Mouse (Mus musculus) forebrain, embryonic 11.5 days (tissue): ENCODE data around the gene Prkce. TPM values are rescaled to one million over a fixed set of nuclear protein-coding genes. Genes with fewer than 3 reads are reported as not detected.
A peak's percentile ranks its signal among the peaks of the same experiment; 100 is the strongest.

Experiments
- ATAC-seq: fragments of 200-750 bp; cut with Nextera tagmentation; replicated peaks from 2 replicates; pipeline ENCODE4 v1.8.0; 2017; ENCODE audit warnings: moderate TSS enrichment; ENCODE audit not compliant: low FRiP score
- DNase-seq: peaks from one replicate; pipeline ENCODE4 v3.0.0-alpha.2; 2017; ENCODE audit warnings: low spot score
- H3K27ac ChIP-seq: fragments of 300-500 bp; sonication (generic); 2 replicates; pipeline ENCODE4 v1.5.1; 2014; ENCODE audit warnings: low read depth, low read length
- H3K27me3 ChIP-seq: fragments of 300-500 bp; sonication (generic); 2 replicates; pipeline ENCODE4 v1.6.1; 2014; ENCODE audit warnings: mild to moderate bottlenecking, low read length, mixed read lengths; ENCODE audit not compliant: control insufficient read depth, insufficient read depth
- H3K36me3 ChIP-seq: fragments of 300-500 bp; sonication (generic); 2 replicates; pipeline ENCODE4 v1.6.1; 2014; ENCODE audit warnings: mild to moderate bottlenecking, low read length, moderate library complexity, mixed read lengths; ENCODE audit not compliant: control insufficient read depth, insufficient read depth
- H3K4me1 ChIP-seq: fragments of 300-500 bp; sonication (generic); replicated peaks from 2 replicates; pipeline ENCODE4 v1.6.1; 2014; ENCODE audit warnings: low read length, mixed read lengths; ENCODE audit not compliant: control insufficient read depth, insufficient read depth
- H3K4me2 ChIP-seq: fragments of 300-500 bp; sonication (generic); 2 replicates; pipeline ENCODE4 v1.6.1; 2014; ENCODE audit warnings: low read depth, mild to moderate bottlenecking, low read length, moderate library complexity, mixed read lengths; ENCODE audit not compliant: severe bottlenecking
- H3K4me3 ChIP-seq: fragments of 300-500 bp; sonication (generic); 2 replicates; pipeline ENCODE4 v1.5.1; 2014; ENCODE audit warnings: low read depth, low read length
- H3K9ac ChIP-seq: fragments of 300-500 bp; sonication (generic); 2 replicates; pipeline ENCODE4 v1.6.1; 2014; ENCODE audit warnings: low read length
- H3K9me3 ChIP-seq: fragments of 300-500 bp; sonication (generic); 2 replicates; pipeline ENCODE4 v1.6.1; 2016; ENCODE audit warnings: low read length, mixed read lengths; ENCODE audit not compliant: control insufficient read depth
- WGBS: fragments of 180-500 bp; shearing (Covaris S2); extraction: QIAGEN DNeasy Blood & Tissue Kit; methylation state at CpG from one replicate; pipeline ENCODE4 v1.1.7; 2014; 5-methylcytosine and 5-hydroxymethylcytosine counted together
- polyA plus RNA-seq: library from polyadenylated mRNA; unstranded; fragments of >200 nt; fragmentation: Nextera tagmentation; extraction: Ambion mirVana; gene quantifications from 2 replicates; pipeline ENCODE4 v1.2.1, GENCODE M21; 2014

Prkce gene
- polyA plus RNA-seq, 1 experiment from 2014 or later, result 6.0 TPM

DNA sequence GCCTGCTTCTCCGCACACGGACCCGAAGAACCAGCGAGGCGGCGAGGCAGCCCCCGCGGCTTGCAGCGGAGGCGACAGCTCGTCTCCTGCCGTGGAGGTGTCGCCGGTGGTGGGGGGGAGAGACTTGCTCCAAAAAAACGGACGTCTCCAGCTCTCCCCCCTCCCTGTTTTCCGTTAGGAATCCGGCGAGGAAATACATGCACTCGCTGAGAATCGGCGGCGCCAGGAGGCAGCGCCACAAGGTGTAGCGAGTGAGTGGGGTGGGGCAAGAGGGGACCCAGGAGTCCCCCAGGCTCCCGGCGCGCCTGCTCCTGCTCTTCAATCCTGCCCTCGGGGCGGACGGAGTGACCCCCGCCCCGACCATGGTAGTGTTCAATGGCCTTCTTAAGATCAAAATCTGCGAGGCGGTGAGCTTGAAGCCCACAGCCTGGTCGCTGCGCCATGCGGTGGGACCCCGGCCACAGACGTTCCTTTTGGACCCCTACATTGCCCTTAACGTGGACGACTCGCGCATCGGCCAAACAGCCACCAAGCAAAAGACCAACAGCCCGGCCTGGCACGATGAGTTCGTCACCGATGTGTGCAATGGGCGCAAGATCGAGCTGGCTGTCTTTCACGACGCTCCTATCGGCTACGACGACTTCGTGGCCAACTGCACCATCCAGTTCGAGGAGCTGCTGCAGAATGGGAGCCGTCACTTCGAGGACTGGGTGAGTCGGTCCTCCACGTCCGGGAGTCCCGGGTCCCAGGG lies 821 bp downstream of the Prkce start:
- H3K4me2 ChIP-seq, result peak overlapping the region; percentile 95
- peak overlapping the region; percentile 83 for H3K9ac ChIP-seq
- H3K9me3 ChIP-seq, result no peaks in the 10 kb centered on the region
- peak overlapping the region; percentile 71 for H3K4me3 ChIP-seq
- no peaks in the 10 kb centered on the region; the same call in 1 of the 2 replicates for H3K36me3 ChIP-seq
- H3K27ac ChIP-seq, result no peak overlapping the region
- ATAC-seq, result 0 out of 2 replicates have a peak, but pooled peaks have one; percentile 9
- under 1% methylated on average over 57 of the region's 64 CpGs for WGBS
- H3K27me3 ChIP-seq, result peaks cover 4% of the 10 kb centered on the region; the same call in 1 of the 2 replicates
- DNase-seq, result peak; percentile 76
- H3K4me1 ChIP-seq, result peaks cover 8% of the 10 kb centered on the region; the same call in 1 of the 2 replicates

GRCm38 (mm10) chr17:86169092-86169491 lies 1.5 kb downstream of the Prkce start:
- WGBS, result 27% methylated on average over 6 of the region's 6 CpGs
- H3K27me3 ChIP-seq, result peaks cover 4% of the 10 kb centered on the region; the same call in 1 of the 2 replicates
- H3K4me3 ChIP-seq, result peak overlapping the region; percentile 71
- no peaks in the 10 kb centered on the region for H3K9me3 ChIP-seq
- H3K27ac ChIP-seq, result no peak overlapping the region
- peaks cover 8% of the 10 kb centered on the region; the same call in 1 of the 2 replicates for H3K4me1 ChIP-seq
- no peaks in the 10 kb centered on the region; the same call in 1 of the 2 replicates for H3K36me3 ChIP-seq
- ATAC-seq (no peak), DNase-seq (no peak)
- H3K4me2 ChIP-seq, result peak overlapping the region; percentile 95
- H3K9ac ChIP-seq, result no peak overlapping the region

DNA sequence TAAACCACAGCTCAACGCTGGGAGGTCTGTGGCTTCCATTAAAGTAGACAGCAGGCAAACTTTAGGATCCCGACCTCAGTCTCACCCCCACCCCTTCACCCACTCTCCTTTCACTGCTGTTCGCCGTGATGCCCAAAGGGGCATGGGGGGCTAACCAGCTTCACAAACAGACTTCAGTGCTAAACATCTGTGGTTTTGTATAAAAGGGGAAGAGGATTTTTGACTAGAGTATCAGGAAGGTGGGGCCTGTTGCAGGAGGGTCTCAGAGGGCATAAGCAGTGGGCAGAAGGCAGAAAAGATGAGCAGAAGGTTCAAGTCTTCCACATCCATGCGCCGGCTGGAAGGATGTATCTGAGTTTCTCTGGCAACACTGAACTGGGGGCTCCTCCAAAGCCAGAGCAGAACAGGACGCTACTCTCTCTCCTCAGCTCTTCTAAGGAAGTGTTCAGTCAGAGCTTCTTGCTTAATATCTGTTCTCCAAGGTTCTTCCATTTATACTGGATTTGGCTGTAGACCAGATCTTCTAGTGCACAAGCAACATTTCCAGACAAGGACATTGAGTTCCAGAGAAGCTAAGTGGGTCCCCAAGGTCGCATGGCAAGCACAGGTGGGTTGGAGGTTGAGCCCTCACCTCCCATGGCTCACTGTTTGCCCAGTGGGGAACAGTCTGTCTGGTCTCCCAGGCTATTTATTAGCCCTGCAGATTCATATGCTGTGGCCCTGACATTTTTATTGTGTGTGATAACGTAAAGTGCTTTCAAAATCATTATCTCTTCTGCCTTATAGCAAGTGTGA lies 2.8 kb downstream of the Prkce start:
- Histone ChIP-seq H3K4me2 (no peak overlapping the region), H3K27ac (no peak overlapping the region), H3K9ac (no peak overlapping the region), H3K9me3 (no peaks in the 10 kb centered on the region), H3K27me3 (peaks cover 4% of the 10 kb centered on the region; the same call in 1 of the 2 replicates), H3K4me1 (peaks cover 8% of the 10 kb centered on the region; the same call in 1 of the 2 replicates), H3K4me3 (no peak overlapping the region), H3K36me3 (no peaks in the 10 kb centered on the region; the same call in 1 of the 2 replicates)
- 68% methylated on average over 9 of the region's 9 CpGs for WGBS
- DNase-seq (no peak), ATAC-seq (no peak)

DNA sequence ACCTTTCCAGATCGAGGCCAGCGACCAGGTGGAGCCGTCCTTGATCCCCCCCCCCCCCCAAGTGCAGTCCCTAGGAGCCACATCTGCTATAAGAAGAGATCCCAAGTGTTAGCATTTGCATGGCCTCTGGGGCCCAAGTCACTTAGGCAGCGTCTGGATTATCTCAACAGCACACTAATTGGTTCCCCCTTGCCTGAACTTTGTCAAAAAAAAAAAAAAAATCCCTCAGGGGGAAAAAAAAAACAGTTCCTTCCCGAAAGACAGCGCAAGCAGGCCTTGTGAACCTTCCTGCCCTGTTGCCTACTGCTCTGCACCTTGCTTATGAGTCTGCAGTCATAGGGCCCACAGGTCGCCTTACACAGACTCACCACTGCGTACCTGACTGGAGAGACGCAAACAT lies 7.9 kb downstream of the Prkce start:
- 59% methylated on average over 9 of the region's 9 CpGs for WGBS
- Histone ChIP-seq H3K4me1 (no peaks in the 10 kb centered on the region), H3K9ac (no peak overlapping the region), H3K4me2 (no peak overlapping the region), H3K4me3 (no peak overlapping the region), H3K36me3 (no peaks in the 10 kb centered on the region; the same call in 1 of the 2 replicates), H3K9me3 (no peaks in the 10 kb centered on the region), H3K27ac (no peak overlapping the region), H3K27me3 (no peaks in the 10 kb centered on the region)
- no peak for ATAC-seq
- no peak for DNase-seq

DNA sequence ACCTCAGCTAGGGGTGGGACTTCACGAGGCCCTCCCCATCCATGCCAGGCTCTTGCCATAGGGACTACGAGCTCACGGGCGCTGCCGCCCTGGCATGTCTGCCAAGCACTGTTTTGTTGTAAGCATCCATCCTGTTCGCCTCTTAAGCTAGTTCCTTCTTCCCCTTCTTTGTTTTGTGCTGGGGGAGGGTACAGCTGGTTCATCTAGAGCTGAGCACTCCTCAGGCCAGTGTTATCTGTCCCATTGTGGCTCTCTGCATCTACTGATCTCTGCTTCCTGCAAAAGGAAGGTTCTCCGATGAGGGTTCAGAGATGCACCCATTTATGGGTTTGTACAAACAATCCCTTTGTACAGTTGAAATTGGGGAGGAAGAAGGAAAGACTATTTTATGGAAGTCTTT lies 9.1 kb downstream of the Prkce start:
- DNase-seq (no peak), ATAC-seq (no peak)
- Histone ChIP-seq H3K9me3 (no peaks in the 10 kb centered on the region), H3K4me3 (no peak overlapping the region), H3K9ac (no peak overlapping the region), H3K4me2 (no peak overlapping the region), H3K27me3 (no peaks in the 10 kb centered on the region), H3K36me3 (no peaks in the 10 kb centered on the region; the same call in 1 of the 2 replicates), H3K4me1 (no peaks in the 10 kb centered on the region), H3K27ac (no peak overlapping the region)
- WGBS, result 81% methylated on average over 7 of the region's 7 CpGs

DNA sequence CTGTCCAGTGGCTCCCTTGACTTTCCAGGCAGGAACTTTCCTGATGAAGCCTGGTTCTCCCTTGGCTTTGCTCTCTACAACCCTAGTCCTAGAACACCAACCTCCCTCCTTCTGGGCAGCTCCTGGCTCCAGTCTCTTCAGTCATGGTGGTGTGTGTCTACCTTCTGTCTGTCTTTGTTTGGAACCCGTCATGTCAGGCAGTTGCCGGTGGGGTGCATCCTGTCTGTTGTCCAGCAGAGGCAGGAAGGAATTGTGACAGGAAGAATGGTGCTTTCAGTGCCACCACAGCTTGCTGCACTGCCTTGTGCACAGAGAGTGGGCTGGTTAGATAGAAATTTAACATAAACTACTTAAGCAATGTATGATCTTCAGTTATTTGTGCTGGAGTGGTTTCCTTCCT lies 16.2 kb downstream of the Prkce start:
- no peak overlapping the region for H3K4me3 ChIP-seq
- ATAC-seq, result no peak
- H3K36me3 ChIP-seq, result no peaks in the 10 kb centered on the region
- no peaks in the 10 kb centered on the region; the same call in 1 of the 2 replicates for H3K4me1 ChIP-seq
- H3K4me2 ChIP-seq, result no peak overlapping the region
- no peak overlapping the region for H3K9ac ChIP-seq
- H3K9me3 ChIP-seq, result no peaks in the 10 kb centered on the region
- no peak overlapping the region for H3K27ac ChIP-seq
- no peaks in the 10 kb centered on the region for H3K27me3 ChIP-seq
- 33% methylated on average over 2 of the region's 2 CpGs for whole genome bisulfite sequencing
- DNase-seq, result peak; percentile 30

GRCm38 (mm10) chr17:86184552-86185209 lies 17.1 kb downstream of the Prkce start:
- H3K4me1 ChIP-seq, result no peaks in the 10 kb centered on the region; the same call in 1 of the 2 replicates
- H3K4me2 ChIP-seq, result no peak overlapping the region
- H3K9me3 ChIP-seq, result no peaks in the 10 kb centered on the region
- no peaks in the 10 kb centered on the region for H3K36me3 ChIP-seq
- H3K27ac ChIP-seq, result no peak overlapping the region
- WGBS, result 72% methylated on average over 9 of the region's 9 CpGs
- ATAC-seq, result no peak
- no peak overlapping the region for H3K4me3 ChIP-seq
- peak; percentile 39 for DNase-seq
- no peaks in the 10 kb centered on the region for H3K27me3 ChIP-seq
- H3K9ac ChIP-seq, result no peak overlapping the region

DNA sequence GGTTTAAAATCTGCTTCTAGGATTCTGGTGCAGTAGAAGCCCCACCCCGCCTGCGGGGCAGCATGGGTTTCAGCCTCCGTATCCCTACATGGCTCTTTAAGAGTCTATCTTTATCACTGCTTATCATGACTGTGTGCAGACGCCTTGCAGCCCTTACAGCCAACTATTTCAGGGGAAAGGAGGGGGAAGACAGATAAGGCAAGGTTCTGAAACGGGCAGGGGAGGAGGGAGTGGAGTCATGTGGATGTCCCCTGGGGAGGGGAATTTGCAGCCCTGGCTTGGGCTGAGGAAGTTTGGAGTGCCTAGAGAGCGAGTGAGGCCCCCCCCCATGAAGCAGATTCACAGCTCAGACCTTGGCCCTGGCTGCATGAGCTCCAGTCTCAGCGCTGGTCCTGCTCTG lies 18.0 kb downstream of the Prkce start:
- Histone ChIP-seq H3K4me3 (no peak overlapping the region), H3K4me2 (no peak overlapping the region), H3K27ac (no peak overlapping the region), H3K9me3 (no peaks in the 10 kb centered on the region), H3K4me1 (no peaks in the 10 kb centered on the region; the same call in 1 of the 2 replicates), H3K27me3 (no peaks in the 10 kb centered on the region), H3K36me3 (no peaks in the 10 kb centered on the region), H3K9ac (no peak overlapping the region)
- ATAC-seq (no peak), DNase-seq (no peak)
- 42% methylated on average over 7 of the region's 7 CpGs for WGBS
